Mouse (Mus musculus) lung, embryonic 14.5 days (tissue): ENCODE results near the gene Patl2. TPM values are rescaled to one million over a fixed set of nuclear protein-coding genes. Genes with fewer than 3 reads are reported as not detected.

ENCODE experiments used
- ATAC-seq: fragments of 200-750 bp; cut with Nextera tagmentation; 2 replicates; pipeline ENCODE4 v1.8.0; 2017; ENCODE audit warnings: mild to moderate bottlenecking, moderate TSS enrichment, moderate library complexity; ENCODE audit not compliant: insufficient read depth
- DNase-seq: peaks from one replicate; pipeline ENCODE4 v3.0.0-alpha.2; 2015
- H3K27ac ChIP-seq: fragments of 300-500 bp; sonication (generic); 2 replicates; pipeline ENCODE4 v1.5.1; 2014; ENCODE audit warnings: low read depth, mild to moderate bottlenecking, moderate library complexity
- H3K27me3 ChIP-seq: fragments of 300-500 bp; sonication (generic); 2 replicates; pipeline ENCODE4 v1.6.1; 2014; ENCODE audit warnings: low read length, control low read depth; ENCODE audit not compliant: insufficient read depth
- H3K36me3 ChIP-seq: fragments of 300-500 bp; sonication (generic); 2 replicates; pipeline ENCODE4 v1.6.1; 2014; ENCODE audit warnings: control low read depth; ENCODE audit not compliant: insufficient read depth
- H3K4me1 ChIP-seq: fragments of 300-500 bp; sonication (generic); 2 replicates; pipeline ENCODE4 v1.6.1; 2014; ENCODE audit warnings: antibody characterized with exemption, control low read depth; ENCODE audit not compliant: insufficient read depth
- H3K4me2 ChIP-seq: fragments of 300-500 bp; sonication (generic); 2 replicates; pipeline ENCODE4 v1.6.1; 2014; ENCODE audit warnings: mild to moderate bottlenecking
- H3K4me3 ChIP-seq: fragments of 300-500 bp; sonication (generic); 2 replicates; pipeline ENCODE4 v1.5.1; 2014; ENCODE audit warnings: low read depth, low read length
- H3K9ac ChIP-seq: fragments of 300-500 bp; sonication (generic); 2 replicates; pipeline ENCODE4 v1.6.1; 2014
- H3K9me3 ChIP-seq: fragments of 300-500 bp; sonication (generic); 2 replicates; pipeline ENCODE4 v1.6.1; 2016; ENCODE audit warnings: low read depth, low read length, control low read depth
- CTCF ChIP-seq: IDR thresholded peaks from 2 replicates; pipeline ENCODE4 v1.5.1; 2016; ENCODE audit warnings: antibody characterized with exemption, low read depth
- whole genome bisulfite sequencing: fragments of 180-500 bp; shearing (Covaris S2); extraction: QIAGEN DNeasy Blood & Tissue Kit; methylation state at CpG from one replicate; pipeline ENCODE4 v1.1.7; 2014; 5-methylcytosine and 5-hydroxymethylcytosine counted together
- polyA plus RNA-seq: library from polyadenylated mRNA; unstranded; fragments of >200 nt; fragmentation: Nextera tagmentation; extraction: Ambion mirVana; gene quantifications from 2 replicates; pipeline ENCODE4 v1.2.1, GENCODE M21; 2014

Patl2 gene
- polyA plus RNA-seq, 1 experiment from 2014 or later, result not detected

GRCm38 (mm10) chr2:122127635-122128034 is 58.4 kb downstream of the Patl2 start:
- WGBS, result 90% methylated on average over 4 of the region's 4 CpGs
- Histone ChIP-seq H3K4me1 (no peaks in the 10 kb centered on the region), H3K27me3 (no peaks in the 10 kb centered on the region), H3K27ac (no peak overlapping the region), H3K9me3 (no peaks in the 10 kb centered on the region), H3K4me3 (no peak overlapping the region), H3K36me3 (no peaks in the 10 kb centered on the region), H3K9ac (no peak overlapping the region), H3K4me2 (no peak overlapping the region)
- DNase-seq (no peak), ATAC-seq (no peak)
- TF ChIP-seq CTCF, result no peak

GRCm38 (mm10) chr2:122126765-122127347 is 59.1 kb downstream of the Patl2 start:
- H3K4me1 ChIP-seq, result no peaks in the 10 kb centered on the region
- no peaks in the 10 kb centered on the region for H3K27me3 ChIP-seq
- ATAC-seq, result no peak
- H3K4me2 ChIP-seq, result no peak overlapping the region
- DNase-seq, result no peak
- no peaks in the 10 kb centered on the region for H3K36me3 ChIP-seq
- H3K9ac ChIP-seq, result no peak overlapping the region
- no peak overlapping the region for H3K4me3 ChIP-seq
- no peaks in the 10 kb centered on the region for H3K9me3 ChIP-seq
- 37% methylated on average over 5 of the region's 5 CpGs for WGBS
- H3K27ac ChIP-seq, result no peak overlapping the region
- TF ChIP-seq CTCF, result no peak

DNA sequence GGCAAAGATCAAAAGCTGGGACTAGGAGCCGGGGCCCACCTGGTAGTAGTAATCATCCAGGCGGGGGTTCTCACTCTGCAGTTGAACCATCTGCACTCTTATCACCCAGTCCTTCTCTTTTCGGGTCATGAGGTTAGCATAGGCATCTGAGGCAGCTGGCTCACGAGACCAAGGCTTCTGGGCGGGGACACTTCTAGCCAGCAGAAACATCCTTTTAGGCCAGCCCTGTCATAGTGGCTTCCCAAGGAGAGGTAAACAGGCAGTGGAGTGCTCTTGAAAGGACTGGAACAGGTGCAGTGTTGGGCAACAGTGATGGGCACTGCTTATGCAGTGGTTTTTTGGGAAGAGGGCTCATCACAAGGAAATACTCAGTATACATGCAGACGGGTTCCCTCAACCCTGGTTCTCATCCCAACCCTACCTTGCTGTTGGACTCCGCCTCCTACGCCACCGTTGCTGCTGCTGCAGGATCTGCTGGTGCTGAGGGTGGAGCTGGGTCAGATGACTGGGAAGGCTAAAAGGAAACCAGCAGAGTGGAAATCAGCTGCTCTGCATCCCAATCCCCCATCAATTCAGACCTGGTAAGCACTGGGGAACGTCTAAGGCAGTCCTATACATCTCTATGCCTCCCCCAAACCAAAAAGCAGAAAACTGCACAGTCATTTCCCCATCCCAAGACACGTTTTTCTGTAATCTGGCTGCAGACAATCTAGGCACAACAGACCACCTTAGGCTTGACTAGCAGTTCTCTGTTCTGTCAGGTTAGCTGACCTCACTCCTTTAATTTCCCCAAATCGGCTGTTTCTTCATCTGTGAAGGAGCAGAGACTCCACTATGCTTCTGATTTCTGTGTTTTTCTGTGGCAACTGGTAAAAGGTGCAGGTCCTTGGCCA is 60.1 kb downstream of the Patl2 start:
- no peaks in the 10 kb centered on the region for H3K4me1 ChIP-seq
- no peak for DNase-seq
- WGBS, result 32% methylated on average over 12 of the region's 12 CpGs
- TF ChIP-seq CTCF, result no peak
- H3K4me3 ChIP-seq, result no peak overlapping the region
- H3K4me2 ChIP-seq, result no peak overlapping the region
- H3K9me3 ChIP-seq, result no peaks in the 10 kb centered on the region
- no peaks in the 10 kb centered on the region for H3K36me3 ChIP-seq
- H3K27ac ChIP-seq, result no peak overlapping the region
- no peaks in the 10 kb centered on the region for H3K27me3 ChIP-seq
- no peak for ATAC-seq
- no peak overlapping the region for H3K9ac ChIP-seq

DNA sequence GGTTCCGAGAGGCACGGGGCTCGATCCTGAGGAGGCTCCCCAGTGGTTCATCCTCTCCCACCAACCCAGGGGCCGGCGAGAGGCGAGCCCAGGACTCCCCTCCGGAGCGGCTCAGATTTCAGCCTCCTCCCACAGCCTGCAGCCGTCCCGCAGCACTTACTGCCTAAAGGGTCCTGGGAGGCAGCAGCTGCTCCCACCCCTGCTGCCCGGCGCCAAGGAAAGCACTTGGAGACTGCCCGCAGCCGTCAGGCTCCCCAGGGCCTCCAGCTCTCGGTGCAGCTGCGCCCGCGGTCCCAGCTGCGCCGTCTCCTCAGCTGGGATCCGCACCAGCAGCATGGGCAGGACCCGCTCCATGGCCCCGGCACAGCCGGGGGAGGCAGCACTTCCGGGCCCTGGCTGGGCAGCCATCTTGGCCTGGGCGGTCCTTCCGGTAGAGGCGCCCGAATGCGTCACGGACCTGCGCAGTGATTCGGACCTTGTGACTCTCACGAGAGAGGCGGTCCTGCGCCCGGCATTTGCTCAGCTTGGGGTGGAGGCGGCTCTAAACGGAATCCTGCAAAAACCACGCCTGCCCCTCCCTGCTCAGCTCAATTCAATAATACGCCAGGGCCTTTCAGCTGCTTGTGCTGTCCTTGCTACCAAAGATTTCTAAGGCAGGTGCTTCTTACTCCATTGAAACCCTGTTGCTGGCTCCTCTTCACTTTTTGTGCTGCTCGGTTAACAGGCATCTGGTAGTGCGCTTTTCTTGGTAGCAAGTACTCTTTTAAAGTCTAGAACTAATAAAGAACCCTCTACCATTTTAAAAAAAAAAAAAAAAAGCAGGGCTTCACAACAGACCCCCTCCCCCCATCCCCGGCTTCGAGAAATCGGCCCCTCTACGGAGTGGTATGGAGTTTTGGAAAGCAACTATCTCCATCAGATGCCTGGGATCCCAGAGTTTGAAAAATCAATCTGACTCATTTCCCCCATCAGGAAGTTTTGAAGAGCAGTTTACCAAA is 67.7 kb downstream of the Patl2 start, which contains the start of gene Spg11:
Gene Spg11 (minus strand): TSS at position 426 of the 998 bp plus-strand sequence.
- under 1% methylated on average over 47 of the region's 47 CpGs for WGBS

DNA sequence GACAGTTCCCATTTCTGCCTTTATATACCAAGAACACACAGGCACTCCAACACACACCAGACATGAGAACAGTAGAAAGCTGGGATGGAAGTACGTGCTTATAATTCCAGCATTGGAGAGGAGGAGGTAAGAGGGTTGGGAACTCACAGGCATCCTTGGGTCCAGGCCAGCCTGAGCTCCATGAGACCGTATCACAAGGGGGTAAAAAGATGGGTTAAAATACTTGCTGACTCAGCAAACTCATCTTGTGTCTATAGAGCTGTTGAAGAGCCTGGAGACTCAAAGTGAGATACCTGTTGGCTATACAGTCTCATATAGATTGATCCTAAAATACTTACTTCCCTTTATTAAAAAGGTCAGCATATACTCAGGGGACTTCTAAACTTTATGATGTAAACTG is 69.1 kb downstream of the Patl2 start:
- no peak for ATAC-seq
- Histone ChIP-seq H3K9ac (no peak overlapping the region), H3K27me3 (no peaks in the 10 kb centered on the region), H3K27ac (no peak overlapping the region), H3K4me2 (peak overlapping the region; percentile 72), H3K36me3 (peaks cover 14% of the 10 kb centered on the region), H3K9me3 (no peaks in the 10 kb centered on the region), H3K4me1 (0 out of 2 replicates have a peak, but pooled peaks cover 3% of the 10 kb centered on the region), H3K4me3 (peak overlapping the region; percentile 85)
- TF ChIP-seq CTCF, result no peak
- 82% methylated on average over 2 of the region's 2 CpGs for WGBS
- DNase-seq, result no peak

More for the DNA sequence above, 67.7 kb downstream of the Patl2 start, which contains the start of gene Spg11:
- no peaks in the 10 kb centered on the region for H3K27me3 ChIP-seq
- DNase-seq (peak; percentile 99), ATAC-seq (peak; percentile 99)
- no peaks in the 10 kb centered on the region for H3K9me3 ChIP-seq
- H3K9ac ChIP-seq, result peak within 1 kb of the TSS; percentile 91
- H3K4me3 ChIP-seq, result peak within 1 kb of the TSS; percentile 85
- peaks cover 9% of the 10 kb centered on the region; the same call in 1 of the 2 replicates for H3K36me3 ChIP-seq
- H3K4me2 ChIP-seq, result peak within 1 kb of the TSS; percentile 72
- peak; percentile 12; the same call in 1 of the 2 replicates for TF ChIP-seq CTCF
- peak within 1 kb of the TSS; percentile 99 for H3K27ac ChIP-seq
- H3K4me1 ChIP-seq, result 0 out of 2 replicates have a peak, but pooled peaks cover 3% of the 10 kb centered on the region

DNA sequence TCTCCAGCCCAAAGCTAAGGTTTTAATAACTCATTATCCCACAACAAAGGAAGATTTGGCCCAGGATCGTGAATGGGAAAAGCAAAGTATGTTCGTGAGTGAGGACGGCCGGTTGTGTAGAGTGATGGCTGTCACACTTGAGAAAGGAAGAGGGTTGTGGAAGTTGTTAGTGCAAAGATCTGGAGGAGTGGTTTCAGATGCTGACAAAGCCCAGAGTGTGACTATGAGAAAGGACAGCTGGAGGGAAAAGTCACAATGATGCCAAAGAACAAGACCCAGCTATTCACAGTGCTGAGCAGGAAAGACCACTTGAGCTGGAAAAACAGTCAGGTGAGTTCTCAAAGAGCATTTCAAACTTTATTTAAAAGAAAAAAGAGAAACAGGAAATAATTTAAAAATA is 76.3 kb downstream of the Patl2 start:
- no peak for TF ChIP-seq CTCF
- H3K4me2 ChIP-seq, result no peak overlapping the region
- H3K27me3 ChIP-seq, result no peaks in the 10 kb centered on the region
- no peak overlapping the region for H3K4me3 ChIP-seq
- DNase-seq (peak; percentile 89), ATAC-seq (peak; percentile 96)
- H3K36me3 ChIP-seq, result peaks cover 53% of the 10 kb centered on the region
- H3K9ac ChIP-seq, result no peak overlapping the region
- WGBS, result 29% methylated on average over 4 of the region's 4 CpGs
- H3K4me1 ChIP-seq, result 0 out of 2 replicates have a peak, but pooled peaks cover 7% of the 10 kb centered on the region
- peak overlapping the region; percentile 76; the same call in 1 of the 2 replicates for H3K27ac ChIP-seq
- H3K9me3 ChIP-seq, result no peaks in the 10 kb centered on the region
